Mouse (Mus musculus): Measurements from ENCODE around the gene Zfc3h1. TPM values are rescaled to one million over a fixed set of nuclear protein-coding genes. Genes with fewer than 3 reads are reported as not detected.

Zfc3h1 gene
- polyA plus RNA-seq, 1 experiment from 2014 or later, result 12.5 TPM

GRCm38 (mm10) chr10:115354553-115354952 lies 30.2 kb upstream of the Zfc3h1 start:
- 57% methylated on average over 6 of the region's 6 CpGs for WGBS
- Histone ChIP-seq H3K9ac (ENCODE audit: low read depth, low read length) (no peak overlapping the region), H3K27me3 (replicated peaks; ENCODE audit: control insufficient read depth, insufficient read depth, low read length) (no peaks in the 10 kb centered on the region), H3K4me2 (ENCODE audit: low read length) (no peak overlapping the region), H3K27ac (ENCODE audit: low read depth, low read length) (no peak overlapping the region), H3K4me1 (ENCODE audit: control insufficient read depth, insufficient read depth, low read depth, low read length) (no peaks in the 10 kb centered on the region), H3K4me3 (ENCODE audit: low read length) (no peak overlapping the region), H3K36me3 (ENCODE audit: control insufficient read depth, insufficient read depth, low read length) (peaks cover 18% of the 10 kb centered on the region; the same call in 1 of the 2 replicates), H3K9me3 (ENCODE audit: control insufficient read depth, low read length) (no peaks in the 10 kb centered on the region)
- ATAC-seq, result no peak

- Histone ChIP-seq H3K4me3 (ENCODE audit: low read length) (no peak overlapping the region), H3K27ac (ENCODE audit: low read depth, low read length) (no peak overlapping the region), H3K27me3 (replicated peaks; ENCODE audit: control insufficient read depth, insufficient read depth, low read length) (no peaks in the 10 kb centered on the region), H3K9ac (ENCODE audit: low read depth, low read length) (no peak overlapping the region), H3K9me3 (ENCODE audit: control insufficient read depth, low read length) (no peaks in the 10 kb centered on the region), H3K36me3 (ENCODE audit: control insufficient read depth, insufficient read depth, low read length) (peaks cover 18% of the 10 kb centered on the region; the same call in 1 of the 2 replicates), H3K4me2 (ENCODE audit: low read length) (no peak overlapping the region), H3K4me1 (ENCODE audit: control insufficient read depth, insufficient read depth, low read depth, low read length) (no peaks in the 10 kb centered on the region)
- 87% methylated on average over 6 of the region's 6 CpGs for whole genome bisulfite sequencing
- no peak for ATAC-seq
Measured at GRCm38 (mm10) chr10:115355016-115355415, 29.7 kb upstream of the Zfc3h1 start.

DNA sequence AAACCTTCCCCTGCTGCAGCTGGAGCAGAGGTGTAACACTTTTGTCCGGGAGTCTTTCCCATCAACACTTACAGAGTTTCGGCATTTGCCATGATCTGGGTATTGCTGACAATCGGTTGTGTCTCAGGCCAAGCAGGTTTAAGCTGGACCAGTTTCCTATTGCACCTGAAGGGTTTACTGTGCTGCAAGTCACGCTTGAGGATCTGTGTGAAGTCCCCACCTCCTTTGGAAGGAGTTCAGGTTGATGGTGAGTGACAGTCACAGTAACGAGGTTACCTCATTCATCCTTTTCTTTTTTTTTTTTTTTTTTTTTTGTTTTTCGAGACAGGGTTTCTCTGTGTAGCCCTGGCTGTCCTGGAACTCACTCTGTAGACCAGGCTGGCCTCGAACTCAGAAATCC lies 28.7 kb upstream of the Zfc3h1 start:
- 88% methylated on average over 5 of the region's 7 CpGs for WGBS
- ATAC-seq, result no peak

GRCm38 (mm10) chr10:115358216-115358919 lies 26.4 kb upstream of the Zfc3h1 start:
- no peak overlapping the region for H3K4me3 ChIP-seq (ENCODE audit: low read length)
- no peak overlapping the region for H3K27ac ChIP-seq (ENCODE audit: low read depth, low read length)
- no peak overlapping the region for H3K9ac ChIP-seq (ENCODE audit: low read depth, low read length)
- H3K4me1 ChIP-seq (ENCODE audit: control insufficient read depth, insufficient read depth, low read depth, low read length), result peaks cover 11% of the 10 kb centered on the region
- 91% methylated on average over 17 of the region's 17 CpGs for WGBS
- no peaks in the 10 kb centered on the region for H3K27me3 ChIP-seq (replicated peaks; ENCODE audit: control insufficient read depth, insufficient read depth, low read length)
- peaks cover 18% of the 10 kb centered on the region; the same call in 1 of the 2 replicates for H3K36me3 ChIP-seq (ENCODE audit: control insufficient read depth, insufficient read depth, low read length)
- no peak overlapping the region for H3K4me2 ChIP-seq (ENCODE audit: low read length)
- H3K9me3 ChIP-seq (ENCODE audit: control insufficient read depth, low read length), result no peaks in the 10 kb centered on the region
- ATAC-seq, result no peak

More for the DNA sequence above, 28.7 kb upstream of the Zfc3h1 start:
- H3K4me3 ChIP-seq (ENCODE audit: low read length), result no peak overlapping the region
- no peaks in the 10 kb centered on the region for H3K9me3 ChIP-seq (ENCODE audit: control insufficient read depth, low read length)
- H3K27me3 ChIP-seq (replicated peaks; ENCODE audit: control insufficient read depth, insufficient read depth, low read length), result no peaks in the 10 kb centered on the region
- H3K36me3 ChIP-seq (ENCODE audit: control insufficient read depth, insufficient read depth, low read length), result peaks cover 18% of the 10 kb centered on the region; the same call in 1 of the 2 replicates
- no peak overlapping the region for H3K9ac ChIP-seq (ENCODE audit: low read depth, low read length)
- H3K4me1 ChIP-seq (ENCODE audit: control insufficient read depth, insufficient read depth, low read depth, low read length), result peaks cover 7% of the 10 kb centered on the region
- no peak overlapping the region for H3K4me2 ChIP-seq (ENCODE audit: low read length)
- H3K27ac ChIP-seq (ENCODE audit: low read depth, low read length), result no peak overlapping the region

DNA sequence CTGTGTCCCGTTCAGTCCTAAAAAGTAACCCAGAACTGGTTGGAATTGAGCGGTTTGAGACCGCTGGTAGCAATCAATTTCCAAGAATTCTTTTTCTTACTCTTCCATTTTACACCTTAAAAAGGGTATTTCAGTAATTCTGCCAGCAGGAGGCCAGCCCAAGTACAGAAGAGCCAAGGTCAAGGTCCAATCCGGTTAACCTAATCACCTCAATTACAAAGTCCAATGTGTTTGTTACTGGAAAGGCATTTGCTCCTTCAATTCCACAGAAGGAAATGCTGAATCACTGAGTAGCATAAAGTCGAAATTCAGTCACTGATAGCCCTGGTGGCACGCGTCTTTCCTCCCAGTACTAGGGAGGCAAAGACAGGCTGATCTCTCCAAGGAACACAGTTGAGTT lies 25.7 kb upstream of the Zfc3h1 start:
- Histone ChIP-seq H3K9ac (ENCODE audit: low read depth, low read length) (no peak overlapping the region), H3K27ac (ENCODE audit: low read depth, low read length) (no peak overlapping the region), H3K36me3 (ENCODE audit: control insufficient read depth, insufficient read depth, low read length) (peaks cover 18% of the 10 kb centered on the region; the same call in 1 of the 2 replicates), H3K27me3 (replicated peaks; ENCODE audit: control insufficient read depth, insufficient read depth, low read length) (no peaks in the 10 kb centered on the region), H3K4me2 (ENCODE audit: low read length) (no peak overlapping the region), H3K4me1 (ENCODE audit: control insufficient read depth, insufficient read depth, low read depth, low read length) (peaks cover 11% of the 10 kb centered on the region), H3K9me3 (ENCODE audit: control insufficient read depth, low read length) (no peaks in the 10 kb centered on the region), H3K4me3 (ENCODE audit: low read length) (no peak overlapping the region)
- 93% methylated on average over 7 of the region's 7 CpGs for WGBS
- ATAC-seq, result no peak

DNA sequence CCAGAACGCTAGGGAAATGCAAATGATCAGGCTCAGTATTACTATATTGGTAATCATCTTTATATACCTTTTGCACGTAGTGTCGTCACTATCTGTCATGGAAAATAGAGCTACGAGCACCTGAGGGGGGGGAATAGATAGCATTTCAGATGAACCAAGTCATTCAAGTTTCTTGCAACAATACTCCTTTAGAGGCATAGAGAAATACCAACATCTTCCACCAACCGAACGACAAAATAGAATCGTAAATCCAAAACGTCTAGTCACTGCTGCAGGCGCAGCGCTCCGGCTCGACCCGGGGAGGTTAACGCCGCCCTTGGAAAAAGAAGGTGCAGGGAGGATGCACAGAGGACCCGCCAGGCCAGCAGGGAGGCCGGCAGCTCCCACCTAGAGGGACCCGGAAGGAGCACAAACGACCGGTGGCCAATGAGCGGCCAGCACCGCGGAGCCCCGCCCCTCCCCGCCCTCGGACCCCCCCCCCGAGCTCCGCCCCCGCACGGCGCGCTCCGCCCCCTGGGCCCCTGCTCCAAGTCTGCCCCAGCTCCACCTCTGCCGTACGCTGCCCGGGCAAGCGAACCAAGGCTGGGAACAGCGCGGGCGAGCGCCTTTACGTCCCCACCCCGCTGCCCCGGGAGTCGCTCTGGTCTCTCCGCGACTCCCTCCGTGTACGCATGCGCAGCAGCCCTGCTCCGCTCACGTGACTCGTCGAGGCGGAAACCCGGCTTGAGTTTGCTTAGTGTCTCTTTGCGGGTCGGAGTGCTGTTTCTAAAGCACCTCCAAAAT lies 22.7 kb upstream of the Zfc3h1 start, which contains the start of gene Tmem19:
Gene Tmem19 (minus strand): TSS at position 662 of the 783 bp plus-strand sequence.
- WGBS, result under 1% methylated on average over 47 of the region's 58 CpGs
- peaks cover 11% of the 10 kb centered on the region for H3K4me1 ChIP-seq (ENCODE audit: control insufficient read depth, insufficient read depth, low read depth, low read length)

GRCm38 (mm10) chr10:115362623-115362964 lies 22.2 kb upstream of the Zfc3h1 start:
- Histone ChIP-seq H3K27ac (ENCODE audit: low read depth, low read length) (peak overlapping the region; percentile 87), H3K36me3 (ENCODE audit: control insufficient read depth, insufficient read depth, low read length) (no peaks in the 10 kb centered on the region), H3K4me3 (ENCODE audit: low read length) (peak overlapping the region; percentile 64), H3K27me3 (replicated peaks; ENCODE audit: control insufficient read depth, insufficient read depth, low read length) (no peaks in the 10 kb centered on the region), H3K9me3 (ENCODE audit: control insufficient read depth, low read length) (no peaks in the 10 kb centered on the region), H3K4me1 (ENCODE audit: control insufficient read depth, insufficient read depth, low read depth, low read length) (peaks cover 11% of the 10 kb centered on the region), H3K9ac (ENCODE audit: low read depth, low read length) (peak overlapping the region; percentile 69), H3K4me2 (ENCODE audit: low read length) (peak overlapping the region; percentile 83)
- peak; percentile 24 for ATAC-seq
- 7% methylated on average over 9 of the region's 9 CpGs for WGBS

More for the DNA sequence above, 22.7 kb upstream of the Zfc3h1 start, which contains the start of gene Tmem19:
- Histone ChIP-seq H3K27me3 (replicated peaks; ENCODE audit: control insufficient read depth, insufficient read depth, low read length) (no peaks in the 10 kb centered on the region), H3K9ac (ENCODE audit: low read depth, low read length) (peak within 1 kb of the TSS; percentile 69), H3K4me2 (ENCODE audit: low read length) (peak within 1 kb of the TSS; percentile 83), H3K9me3 (ENCODE audit: control insufficient read depth, low read length) (no peaks in the 10 kb centered on the region), H3K27ac (ENCODE audit: low read depth, low read length) (peak within 1 kb of the TSS; percentile 87), H3K4me3 (ENCODE audit: low read length) (peak within 1 kb of the TSS; percentile 64), H3K36me3 (ENCODE audit: control insufficient read depth, insufficient read depth, low read length) (peaks cover 4% of the 10 kb centered on the region; the same call in 1 of the 2 replicates)
- ATAC-seq, result peak; percentile 99

DNA sequence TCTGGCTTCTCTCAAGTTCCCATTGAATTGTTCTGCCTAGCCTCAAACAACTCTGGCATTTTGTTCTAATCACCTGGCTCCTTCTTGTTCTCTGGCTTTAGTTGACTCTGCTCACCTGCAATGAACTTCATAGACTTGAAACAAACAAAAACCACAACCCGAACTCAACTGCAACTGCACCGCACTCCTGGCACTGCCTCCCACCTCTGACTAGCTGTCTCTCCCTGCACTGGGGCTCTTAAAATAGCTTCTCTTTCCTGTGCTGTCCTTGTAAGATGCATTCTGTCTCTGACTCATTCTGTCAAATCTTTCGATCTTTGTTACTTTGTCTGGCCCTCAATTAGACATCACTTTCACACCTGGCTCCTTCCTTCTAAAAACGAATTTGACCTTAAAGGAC lies 21.6 kb upstream of the Zfc3h1 start:
- Histone ChIP-seq H3K4me1 (ENCODE audit: control insufficient read depth, insufficient read depth, low read depth, low read length) (peaks cover 11% of the 10 kb centered on the region), H3K27ac (ENCODE audit: low read depth, low read length) (no peak overlapping the region), H3K9me3 (ENCODE audit: control insufficient read depth, low read length) (no peaks in the 10 kb centered on the region), H3K27me3 (replicated peaks; ENCODE audit: control insufficient read depth, insufficient read depth, low read length) (no peaks in the 10 kb centered on the region), H3K9ac (ENCODE audit: low read depth, low read length) (no peak overlapping the region), H3K36me3 (ENCODE audit: control insufficient read depth, insufficient read depth, low read length) (no peaks in the 10 kb centered on the region), H3K4me2 (ENCODE audit: low read length) (peak overlapping the region; percentile 83), H3K4me3 (ENCODE audit: low read length) (no peak overlapping the region; the same call in 1 of the 2 replicates)
- 91% methylated on average over 4 of the region's 4 CpGs for WGBS
- no peak for ATAC-seq

GRCm38 (mm10) chr10:115381506-115382084 lies 3.2 kb upstream of the Zfc3h1 start:
- no peaks in the 10 kb centered on the region for H3K36me3 ChIP-seq (ENCODE audit: control insufficient read depth, insufficient read depth, low read length)
- H3K4me2 ChIP-seq (ENCODE audit: low read length), result no peak overlapping the region
- no peak for ATAC-seq
- H3K4me3 ChIP-seq (ENCODE audit: low read length), result no peak overlapping the region
- H3K27me3 ChIP-seq (replicated peaks; ENCODE audit: control insufficient read depth, insufficient read depth, low read length), result no peaks in the 10 kb centered on the region
- peaks cover 15% of the 10 kb centered on the region for H3K4me1 ChIP-seq (ENCODE audit: control insufficient read depth, insufficient read depth, low read depth, low read length)
- H3K9me3 ChIP-seq (ENCODE audit: control insufficient read depth, low read length), result no peaks in the 10 kb centered on the region
- H3K27ac ChIP-seq (ENCODE audit: low read depth, low read length), result no peak overlapping the region
- H3K9ac ChIP-seq (ENCODE audit: low read depth, low read length), result no peak overlapping the region
- WGBS, result 84% methylated on average over 2 of the region's 2 CpGs
